Mouse (Mus musculus): Measurements from ENCODE around the gene Smtnl2.

DNA sequence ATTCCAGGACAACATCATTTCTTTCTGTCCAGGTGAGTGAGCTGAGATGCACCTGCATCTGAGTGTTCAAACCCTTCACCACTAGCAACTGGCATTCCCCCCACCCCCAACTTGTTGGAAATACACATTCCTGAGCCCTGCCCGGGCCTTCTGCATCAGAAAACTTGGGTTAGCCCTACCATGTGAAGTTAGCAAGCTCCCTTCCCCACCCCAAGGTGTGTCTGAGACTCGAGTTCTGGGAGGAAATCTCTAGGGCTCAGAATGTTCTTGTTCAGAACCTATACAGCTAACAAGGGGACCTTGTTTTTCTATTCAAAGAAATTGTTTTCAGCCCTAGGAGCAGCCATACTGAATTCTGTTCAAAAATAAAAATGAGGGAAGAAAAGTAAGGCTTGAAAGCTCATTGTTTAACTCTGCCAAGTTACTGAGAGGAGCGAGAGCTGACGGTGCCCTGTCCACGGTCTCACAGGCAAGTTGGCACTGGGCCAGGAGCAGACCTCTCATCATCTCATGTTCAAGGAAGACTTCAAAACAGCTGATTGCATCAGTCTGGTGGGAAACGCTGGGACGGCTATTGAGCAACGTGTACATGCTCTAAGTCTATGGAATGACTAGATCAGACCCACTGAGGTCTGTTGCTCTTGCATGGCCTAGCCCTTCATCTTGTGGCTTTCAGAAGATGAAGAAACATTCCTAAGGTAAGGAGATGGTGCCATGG, 47.8 kb downstream of the Smtnl2 start:
- no peak for TF ChIP-seq POLR2A (IDR thresholded peaks at IDR 0.05; ENCODE audit: insufficient read depth, low read length)
- TF ChIP-seq CTCF (IDR thresholded peaks at IDR 0.05; ENCODE audit: low read depth, low read length): no peak
- no peak for TF ChIP-seq EP300 (IDR thresholded peaks at IDR 0.05; ENCODE audit: insufficient read depth, low read depth, low read length)

Data from ES-Bruce4 (cell line).